ENCODE assay signal across 31 mouse cellular contexts in the genomic region with DNA sequence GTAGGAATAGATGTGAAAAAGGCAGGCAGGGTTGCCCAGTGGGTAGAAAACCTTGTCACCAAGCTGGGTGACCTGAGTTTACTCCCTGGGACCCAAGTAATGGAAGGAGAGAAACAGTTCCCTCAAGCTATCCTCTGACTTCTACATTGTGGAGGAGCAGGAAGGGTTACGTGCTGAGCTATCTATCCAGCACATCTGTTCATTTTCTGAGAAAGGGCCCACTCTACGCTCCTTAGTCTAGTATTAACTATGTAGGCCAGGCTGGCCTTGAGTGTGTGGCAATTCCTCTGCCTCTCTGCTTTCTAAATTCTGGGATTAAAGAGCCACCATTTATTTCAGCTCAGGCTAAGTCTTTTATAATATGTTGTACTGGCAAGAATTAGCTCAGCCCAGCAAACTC. TPM values are rescaled to one million over a fixed set of nuclear protein-coding genes. Genes with fewer than 3 reads are reported as not detected.
A peak's percentile ranks its signal among the peaks of the same experiment; 100 is the strongest.
DNase-seq lines count a peak whose midpoint lies in the region; ATAC-seq lines count a peak whose summit lies in the region.
"Had no signal": no experiment of that assay in that cellular context is flagged by ENCODE, and none has a peak within 500 bp of the region (broad histone marks: within the 10 kb centered on the region; RNA-seq: fewer than 3 reads in every experiment).

No protein-coding gene starts in this region.

- no peaks in the 10 kb centered on the region for H3K9me3 ChIP-seq in kidney, embryonic 15.5 days (replicated peaks)
- H3K9me3 ChIP-seq in liver, embryonic 13.5 days (replicated peaks) = no peaks in the 10 kb centered on the region
- H3K9me3 ChIP-seq: forebrain, embryonic 15.5 days; hindbrain, embryonic 10.5 days; lung, embryonic 15.5 days; midbrain, embryonic 12.5 days had no signal

- H3K4me1 ChIP-seq in kidney, embryonic 15.5 days = no peaks in the 10 kb centered on the region
- peaks cover 38% of the 10 kb centered on the region for H3K4me1 ChIP-seq in liver, embryonic 13.5 days (replicated peaks)
- H3K4me1 ChIP-seq: forebrain, embryonic 15.5 days; hindbrain, embryonic 10.5 days; lung, embryonic 15.5 days; midbrain, embryonic 12.5 days had no signal

- DNase-seq in kidney, adult 9 months = no peak
- peak; percentile 49 for DNase-seq in c-Kit-negative CD71-positive TER-119-positive erythroid progenitor cells, embryonic 14.5 days (ENCODE audit: low read depth, low spot score)
- DNase-seq in liver, embryonic 13.5 days = peak; percentile 56
- peak; percentile 38 for DNase-seq in yolk sac, embryonic 10.5 days (ENCODE audit: low spot score)
- no peak for DNase-seq in layer of hippocampus, postnatal 14 days (ENCODE audit: low spot score in 2 of 2)
- DNase-seq: adrenal gland, adult 8-10 months; cerebellum, adult 11 months; cerebellum, adult 9-11 months; kidney, postnatal 4 days; thymus, adult 18-20 months had no signal

- 61% methylated on average over 2 of the region's 2 CpGs for WGBS in kidney, embryonic 15.5 days
- WGBS in liver, embryonic 13.5 days (ENCODE audit: insufficient replicate concordance) = 35% methylated on average over 2 of the region's 2 CpGs

- no peak overlapping the region for H3K9ac ChIP-seq in kidney, embryonic 15.5 days
- H3K9ac ChIP-seq in liver, embryonic 13.5 days = peak overlapping the region; percentile 47
- H3K9ac ChIP-seq: forebrain, embryonic 15.5 days; lung, embryonic 15.5 days; midbrain, embryonic 12.5 days had no signal

- H3K27ac ChIP-seq in kidney, embryonic 15.5 days = no peak overlapping the region
- H3K27ac ChIP-seq in liver, embryonic 13.5 days = peak overlapping the region; percentile 85
- H3K27ac ChIP-seq: forebrain, embryonic 15.5 days; hindbrain, embryonic 10.5 days; hindbrain, postnatal 0 days; lung, embryonic 15.5 days; midbrain, embryonic 12.5 days had no signal

- peaks cover 11% of the 10 kb centered on the region; the same call in 1 of the 2 replicates for H3K36me3 ChIP-seq in kidney, embryonic 15.5 days
- H3K36me3 ChIP-seq in liver, embryonic 13.5 days = peaks cover 17% of the 10 kb centered on the region

- H3K27me3 ChIP-seq in kidney, embryonic 15.5 days = no peaks in the 10 kb centered on the region
- no peaks in the 10 kb centered on the region for H3K27me3 ChIP-seq in liver, embryonic 13.5 days
- H3K27me3 ChIP-seq: forebrain, embryonic 15.5 days; lung, embryonic 15.5 days; midbrain, embryonic 12.5 days had no signal

- ATAC-seq in kidney, embryonic 15.5 days (replicated peaks; ENCODE audit: low FRiP score) = 0 out of 2 replicates have a peak, but pooled peaks have one; percentile 46
- ATAC-seq in liver, embryonic 13.5 days (ENCODE audit: low read depth) = peak; percentile 98
- ATAC-seq in erythroid progenitor cell, adult 5-6 weeks (replicated peaks; ENCODE audit: low FRiP score, poor library complexity, severe bottlenecking) = no peak
- ATAC-seq: forebrain, embryonic 15.5 days; hindbrain, postnatal 0 days; intestine, postnatal 0 days had no signal

- H3K4me2 ChIP-seq in kidney, embryonic 15.5 days = no peak overlapping the region
- peak overlapping the region; percentile 48 for H3K4me2 ChIP-seq in liver, embryonic 13.5 days
- H3K4me2 ChIP-seq: forebrain, embryonic 15.5 days; heart, embryonic 11.5 days; lung, embryonic 15.5 days; midbrain, embryonic 12.5 days had no signal

- H3K4me3 ChIP-seq in kidney, embryonic 15.5 days (replicated peaks) = no peak overlapping the region
- H3K4me3 ChIP-seq in liver, embryonic 13.5 days (replicated peaks) = no peak overlapping the region
- H3K4me3 ChIP-seq: forebrain, embryonic 15.5 days; hindbrain, embryonic 10.5 days; lung, embryonic 15.5 days; midbrain, embryonic 12.5 days had no signal

RNA-seq across cellular contexts. Expression of a gene that starts 19.3 kb away (rescaled TPM):
- 134 TPM in 2 replicates for polyA plus RNA-seq in kidney, embryonic 15.5 days (2015; fragmentation: Nextera tagmentation; extraction: Ambion mirVana)
- 27.4 and 30.8 TPM in 2 replicates for polyA plus RNA-seq in liver, embryonic 13.5 days (2015; fragmentation: Nextera tagmentation; extraction: Ambion mirVana)
- total RNA-seq in erythroid progenitor cell, adult 5-6 weeks (2015; ENCODE audit: low replicate concordance) = 34.8 and 42.2 TPM in 2 replicates
- 24.8 and 27.2 TPM in 2 replicates for total RNA-seq in erythroid progenitor cell, adult 5-6 weeks (2017; ENCODE audit: low replicate concordance)
- total RNA-seq in layer of hippocampus, postnatal 14 days (2021) = 10 to 100 TPM; 65.2 to 71.4 TPM

RNA-seq across cellular contexts. Expression of a gene that starts 35.0 kb away (rescaled TPM):
- 3.2 and 3.9 TPM in 2 replicates for polyA plus RNA-seq in kidney, embryonic 15.5 days (2015; fragmentation: Nextera tagmentation; extraction: Ambion mirVana)
- polyA plus RNA-seq in liver, embryonic 13.5 days (2015; fragmentation: Nextera tagmentation; extraction: Ambion mirVana) = 3.3 and 4.6 TPM in 2 replicates
- total RNA-seq in erythroid progenitor cell, adult 5-6 weeks (2015; ENCODE audit: low replicate concordance) = 32.8 and 46.5 TPM in 2 replicates
- total RNA-seq in erythroid progenitor cell, adult 5-6 weeks (2017; ENCODE audit: low replicate concordance) = 17.8 and 29.4 TPM in 2 replicates
- total RNA-seq in layer of hippocampus, postnatal 14 days (2021) = 10 to 100 TPM; 30.4 to 31.4 TPM

RNA-seq across cellular contexts. Expression of a gene that starts 35.4 kb away (rescaled TPM):
- not detected in 2 replicates for polyA plus RNA-seq in kidney, embryonic 15.5 days (2015; fragmentation: Nextera tagmentation; extraction: Ambion mirVana)
- not detected in 2 replicates for polyA plus RNA-seq in liver, embryonic 13.5 days (2015; fragmentation: Nextera tagmentation; extraction: Ambion mirVana)
- not detected in 2 replicates for total RNA-seq in erythroid progenitor cell, adult 5-6 weeks (2015; ENCODE audit: low replicate concordance)
- not detected in 2 replicates for total RNA-seq in erythroid progenitor cell, adult 5-6 weeks (2017; ENCODE audit: low replicate concordance)
- total RNA-seq in layer of hippocampus, postnatal 14 days (2021) = not detected
- total RNA-seq: adrenal gland, adult 8-10 months; gastrocnemius, adult 8-10 months; hindbrain, postnatal 0 days; left cerebral cortex, adult 18-20 months; left cerebral cortex, postnatal 25 days; megakaryocyte, adult 5-6 weeks; neutrophil, adult 5-6 weeks had no signal
- polyA plus RNA-seq: cortical plate, adult 2 months; embryonic facial prominence, embryonic 11.5 days; forebrain, embryonic 15.5 days; heart, embryonic 11.5 days; heart, postnatal 0 days; hindbrain, embryonic 10.5 days; intestine, postnatal 0 days; kidney, embryonic 16.5 days; limb, embryonic 14.5 days; lung, embryonic 15.5 days; midbrain, embryonic 12.5 days; small intestine, adult 2 months; stomach, embryonic 16.5 days had no signal

Comparison
In these comparisons a context has a peak if more than half of its experiments do, and no peak if none do; other contexts are left out.
1. DNase-seq: peak in c-Kit-negative CD71-positive TER-119-positive erythroid progenitor cells, embryonic 14.5 days (single experiment), liver, embryonic 13.5 days (single experiment) and yolk sac, embryonic 10.5 days (single experiment); none in kidney, adult 9 months (single experiment) and layer of hippocampus, postnatal 14 days (0 of 2).